Mouse (Mus musculus) heart, adult 11 months (tissue): ENCODE measurements around the gene Mx1.

ENCODE experiments used
- DNase-seq: peaks from one replicate; pipeline ENCODE4 v3.0.0; 2022

Gene Mx1

DNA sequence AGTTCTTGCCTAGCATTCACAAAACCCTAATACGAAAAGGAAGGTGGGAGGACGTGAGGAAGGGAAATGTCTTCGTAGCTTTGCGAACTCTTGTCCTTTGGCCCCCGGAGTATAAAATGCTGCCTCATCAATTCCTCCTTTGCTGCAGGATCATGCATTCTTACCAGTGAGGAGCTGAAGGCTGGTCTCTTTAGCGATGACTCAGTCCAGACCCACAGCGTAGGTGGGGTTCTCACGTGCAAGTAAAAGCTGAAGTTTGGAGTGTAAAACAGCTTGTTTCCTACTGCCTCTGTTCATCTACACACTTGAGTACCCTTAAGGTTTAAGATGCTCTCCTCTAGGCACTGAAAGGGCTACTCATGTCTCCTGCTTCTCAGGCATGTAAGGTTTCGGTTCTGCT, 20.7 kb downstream of the Mx1 start:
- no peak for DNase-seq

DNA sequence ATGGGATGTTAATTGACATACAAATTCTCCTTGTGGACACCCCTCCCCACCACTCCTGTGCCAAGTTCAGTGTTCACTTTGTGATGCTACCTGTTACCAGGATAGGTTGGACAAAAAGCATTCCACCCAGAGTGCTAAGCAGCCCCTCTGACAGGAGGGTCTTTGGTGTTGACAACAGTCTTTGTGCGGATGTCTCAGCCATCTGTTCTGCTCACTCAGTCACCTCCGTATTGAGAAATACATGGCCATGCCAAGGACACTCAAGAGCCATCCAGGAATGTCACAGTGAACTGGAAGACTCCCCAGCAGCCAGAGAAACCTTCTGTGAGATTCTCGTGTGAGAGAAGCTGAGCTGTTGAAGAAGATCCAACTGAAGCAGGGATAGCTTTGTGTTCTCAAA, 24.5 kb downstream of the Mx1 start:
- DNase-seq: no peak

DNA sequence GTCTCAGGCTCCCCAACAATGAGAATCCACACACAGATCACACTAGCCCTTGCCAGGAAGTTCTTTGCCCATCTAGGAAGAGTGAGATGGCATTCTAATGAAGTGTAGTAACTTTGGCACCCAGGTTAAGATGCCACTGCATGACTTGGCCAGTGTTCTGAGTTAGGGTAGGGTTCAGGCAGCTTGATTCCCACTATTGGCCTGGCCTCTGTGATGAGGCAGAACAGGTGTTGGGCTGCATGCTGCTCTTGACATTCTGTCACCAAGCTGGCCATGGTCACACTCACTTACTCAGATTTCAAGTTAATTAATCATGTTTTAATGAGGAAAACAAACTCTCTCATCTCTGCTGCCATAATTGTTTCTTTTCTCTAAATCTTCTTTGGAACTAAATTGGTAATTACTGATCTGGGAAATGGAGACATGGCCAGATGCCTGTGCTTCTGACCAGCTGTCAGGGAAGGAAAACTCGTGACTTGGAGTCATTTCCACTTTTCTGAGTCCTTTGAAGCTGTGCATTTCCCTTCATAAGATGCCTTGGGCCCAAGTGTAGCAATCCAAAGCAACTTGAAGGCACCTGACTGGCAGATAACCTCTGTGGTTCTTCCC, 25.2 kb downstream of the Mx1 start:
- no peak for DNase-seq

DNA sequence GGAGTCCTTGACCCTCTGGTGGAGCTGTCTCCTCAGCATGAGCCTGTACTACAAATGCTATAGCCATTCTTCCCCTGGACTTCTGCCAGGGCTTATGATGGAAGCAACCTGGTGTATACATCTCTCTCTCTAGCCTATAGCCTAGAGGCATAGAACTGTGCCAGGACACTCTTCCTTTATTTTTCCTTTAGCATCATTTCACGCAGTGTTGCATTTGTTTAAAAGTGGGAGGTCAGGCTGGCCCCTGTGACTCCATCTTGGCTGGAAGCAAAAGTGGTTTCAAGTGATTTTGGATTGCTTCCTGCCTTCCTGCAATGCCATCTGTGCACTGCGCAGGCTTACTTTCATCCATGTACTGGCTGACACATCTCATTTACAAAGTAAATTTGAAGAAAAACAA, 28.5 kb downstream of the Mx1 start:
- no peak for DNase-seq

DNA sequence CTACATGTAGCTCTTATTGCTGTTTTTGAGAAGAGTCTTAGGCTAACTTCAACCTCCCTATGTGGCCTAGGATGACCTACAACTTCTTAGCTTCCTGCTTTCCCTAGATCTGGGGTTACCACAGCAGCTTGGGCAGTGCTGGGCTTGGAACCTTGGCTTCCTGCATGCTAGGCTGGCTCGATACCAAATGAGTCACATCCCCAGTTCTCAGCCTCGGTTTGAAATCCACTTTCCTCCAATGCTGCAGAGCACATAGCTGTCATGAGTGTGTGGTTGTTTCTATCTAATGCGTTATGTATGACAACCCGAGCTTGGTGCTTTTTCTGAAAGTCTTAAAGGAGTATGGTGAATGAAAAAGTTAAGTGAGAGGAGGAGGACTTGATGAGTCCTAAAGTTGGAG, 31.4 kb downstream of the Mx1 start:
- peak; percentile 95 for DNase-seq

DNA sequence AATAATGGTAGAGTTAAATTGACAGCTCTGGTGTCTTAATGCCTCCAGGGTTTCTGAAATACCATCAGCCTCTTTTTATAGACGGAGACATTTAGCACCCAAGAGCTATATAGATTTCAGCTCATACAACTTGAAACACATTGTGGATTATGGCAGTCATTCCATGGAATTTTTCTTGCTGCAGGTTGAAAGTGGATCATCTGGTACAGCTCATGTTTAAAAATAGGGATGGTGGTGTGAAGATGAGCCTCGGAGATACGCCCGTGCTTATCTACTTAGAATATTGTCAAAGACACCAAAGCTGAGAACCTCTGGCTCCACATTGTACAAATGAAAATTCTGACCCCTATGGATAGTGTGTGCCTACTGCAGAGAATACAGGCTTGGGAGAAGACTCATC, 32.6 kb downstream of the Mx1 start:
- DNase-seq: no peak

DNA sequence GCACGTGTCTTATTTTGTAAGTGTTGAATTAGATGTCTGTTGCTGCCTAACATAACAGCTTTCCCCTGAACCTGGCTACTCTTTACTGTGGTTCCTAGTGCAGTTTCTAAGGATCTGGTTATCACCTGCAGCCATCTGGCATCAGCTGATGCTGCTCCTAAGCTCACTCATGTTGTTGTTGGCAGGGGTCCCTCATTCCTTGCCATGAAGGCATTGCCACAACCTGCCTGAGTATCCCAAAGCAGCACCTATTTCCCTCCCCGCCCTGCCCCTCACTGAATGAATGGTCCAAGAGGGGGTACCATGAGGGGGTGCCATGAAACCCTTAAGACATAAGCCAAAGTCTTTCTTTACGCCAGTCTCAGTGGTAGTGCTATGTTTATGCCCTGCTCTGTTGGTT, 34.7 kb downstream of the Mx1 start:
- DNase-seq: peak; percentile 78

DNA sequence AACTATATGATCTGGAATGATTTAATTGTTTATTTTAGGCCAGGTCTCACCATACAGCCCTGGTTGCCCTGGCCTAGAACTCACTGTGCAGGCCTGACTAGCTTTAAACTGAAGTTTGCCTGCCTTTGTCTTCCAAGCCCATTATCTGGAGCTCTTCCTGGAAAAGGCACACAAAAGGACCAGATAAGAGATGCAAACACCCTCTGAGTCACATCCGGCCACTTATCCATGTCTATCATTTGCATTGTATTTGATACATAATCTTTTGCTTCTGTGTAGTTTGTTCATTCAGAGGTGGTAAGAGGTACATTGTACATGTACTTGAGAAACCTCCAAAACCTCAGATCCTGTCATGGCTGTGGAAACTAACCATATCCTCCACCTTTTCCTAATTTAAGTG, 39.1 kb downstream of the Mx1 start:
- no peak for DNase-seq

DNA sequence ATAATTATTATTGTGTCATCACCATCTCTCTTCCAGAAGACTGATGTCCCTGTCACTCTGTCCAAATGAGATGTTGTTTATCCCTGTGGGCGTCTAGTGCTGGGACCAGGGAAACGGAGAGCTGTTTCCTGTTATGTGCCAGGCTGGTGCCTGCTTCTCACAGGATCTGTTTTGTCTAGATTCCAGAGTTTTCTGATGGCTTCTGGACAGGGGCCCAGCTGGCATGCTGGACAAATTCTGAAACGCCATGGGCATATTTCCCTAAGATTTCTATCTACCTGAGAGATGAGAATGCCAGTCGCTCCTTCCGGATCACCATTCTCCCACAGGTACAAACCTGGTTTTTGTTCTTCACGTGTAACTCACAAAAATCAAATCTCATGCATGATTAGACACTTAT, 41.0 kb downstream of the Mx1 start:
- DNase-seq: no peak

DNA sequence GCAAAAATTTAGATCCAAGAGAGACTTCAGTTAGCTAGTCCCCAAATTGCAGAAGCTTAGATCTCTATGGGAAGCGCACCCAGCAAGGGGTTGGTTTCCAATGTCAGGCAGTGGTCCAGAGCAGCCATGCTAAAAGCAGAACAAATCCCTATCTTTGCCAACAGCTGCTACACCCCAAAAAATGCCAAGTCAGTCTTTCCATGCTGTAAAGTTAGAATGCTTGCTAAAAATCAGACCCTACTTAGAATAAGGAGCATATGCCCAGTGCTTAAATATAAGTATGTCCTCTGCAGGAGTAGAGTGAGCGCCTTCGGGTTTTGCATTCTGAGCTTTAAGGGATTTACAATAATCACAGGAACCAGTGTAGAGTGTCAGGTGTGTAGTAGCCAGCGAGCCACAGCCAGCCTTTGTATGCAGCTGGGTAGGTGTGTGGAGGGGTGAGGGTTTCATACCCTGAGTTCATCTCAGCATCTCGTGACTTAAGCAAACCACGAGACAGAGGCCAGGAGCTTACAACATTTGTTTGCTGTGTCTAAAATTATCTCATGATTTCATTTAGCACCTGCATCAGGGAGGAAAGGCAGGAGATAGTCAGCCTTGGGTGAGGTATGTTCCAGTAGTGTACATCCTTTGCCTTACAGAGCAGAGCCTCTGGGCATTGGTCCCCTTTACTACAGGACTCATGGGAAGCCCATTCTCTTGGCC, 43.8 kb downstream of the Mx1 start:
- no peak for DNase-seq

DNA sequence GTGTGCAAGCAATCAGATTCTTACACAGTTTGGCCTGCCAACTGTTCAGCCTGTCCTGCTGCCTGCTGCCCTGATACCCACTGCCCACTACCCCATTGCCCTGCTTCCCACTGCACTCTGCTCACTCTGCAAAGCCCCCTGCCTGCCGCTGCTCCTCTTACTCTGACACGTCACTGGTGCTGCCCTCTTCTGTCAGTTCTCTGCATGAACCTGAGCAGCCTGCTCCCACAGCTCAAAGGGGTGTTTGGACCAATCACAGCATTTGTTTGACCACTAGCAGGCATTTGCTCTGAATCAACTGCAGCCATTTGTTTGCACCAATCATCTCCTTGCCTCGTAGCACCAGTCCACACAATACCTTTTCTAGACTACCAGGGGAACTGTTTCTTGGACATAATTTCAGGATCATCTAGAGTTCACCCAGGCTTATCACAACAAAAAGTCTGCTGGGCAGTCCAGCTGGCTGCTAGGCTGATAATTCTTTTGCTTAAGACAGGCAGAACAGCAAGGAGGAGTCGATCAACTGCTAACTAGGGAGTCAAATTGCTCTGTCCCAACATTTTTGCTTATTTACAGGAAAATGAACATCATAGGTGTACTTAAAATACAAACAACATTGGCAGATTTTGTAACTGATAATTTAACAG, 44.7 kb downstream of the Mx1 start:
- DNase-seq: peak; percentile 95

DNA sequence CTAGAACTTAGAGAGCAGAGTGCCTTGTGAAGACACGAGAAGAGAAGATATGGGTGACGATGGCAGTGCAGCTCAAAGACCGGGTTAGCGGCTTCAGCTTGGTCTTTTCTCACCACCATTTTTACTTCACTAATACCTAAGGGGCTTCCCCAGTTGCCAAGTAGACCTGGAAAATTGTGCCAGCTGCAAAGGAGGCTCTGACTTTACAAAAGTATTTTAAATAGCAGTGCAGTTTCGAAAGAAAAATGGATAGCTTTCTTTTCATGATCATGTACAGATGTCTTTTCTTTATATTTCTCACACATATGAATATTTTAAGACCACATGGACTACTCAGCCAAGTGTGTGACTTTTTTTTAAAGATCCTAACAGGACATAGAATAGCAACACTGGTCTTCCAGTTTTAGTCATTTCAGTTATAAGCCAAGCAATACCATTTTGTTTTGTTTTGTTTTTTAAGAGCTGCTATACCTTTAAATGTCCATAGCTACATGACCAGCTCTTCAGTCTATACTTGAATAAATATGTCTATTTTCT, 57.2 kb downstream of the Mx1 start:
- DNase-seq: peak; percentile 59

DNA sequence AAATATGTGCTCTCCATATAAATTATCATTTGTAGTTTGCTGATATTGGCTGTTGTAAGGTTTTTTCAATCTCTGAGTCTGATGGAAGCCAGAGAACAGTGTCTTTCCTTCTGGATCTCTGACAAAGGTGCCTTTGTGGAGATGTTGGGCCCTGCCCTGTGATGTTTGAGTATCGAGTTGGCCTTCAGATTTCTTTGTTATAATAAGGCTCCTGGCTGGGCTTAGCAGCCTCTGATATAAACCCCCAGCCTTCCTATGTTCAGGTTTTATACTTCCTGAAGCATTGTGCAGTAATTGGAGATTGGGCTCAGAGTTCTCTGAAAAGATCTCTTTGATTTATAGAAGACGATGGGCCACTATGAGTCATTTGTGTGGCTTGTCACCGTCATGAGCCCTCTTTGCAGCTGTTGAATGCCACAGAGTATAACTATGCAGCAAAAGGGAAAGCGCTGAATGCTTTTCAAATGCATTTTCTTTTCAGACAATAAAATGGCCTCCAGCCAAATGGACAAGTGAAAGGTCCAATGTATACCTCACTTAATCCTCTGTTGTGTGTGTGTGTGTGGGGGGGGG, 60.4 kb downstream of the Mx1 start:
- no peak for DNase-seq

DNA sequence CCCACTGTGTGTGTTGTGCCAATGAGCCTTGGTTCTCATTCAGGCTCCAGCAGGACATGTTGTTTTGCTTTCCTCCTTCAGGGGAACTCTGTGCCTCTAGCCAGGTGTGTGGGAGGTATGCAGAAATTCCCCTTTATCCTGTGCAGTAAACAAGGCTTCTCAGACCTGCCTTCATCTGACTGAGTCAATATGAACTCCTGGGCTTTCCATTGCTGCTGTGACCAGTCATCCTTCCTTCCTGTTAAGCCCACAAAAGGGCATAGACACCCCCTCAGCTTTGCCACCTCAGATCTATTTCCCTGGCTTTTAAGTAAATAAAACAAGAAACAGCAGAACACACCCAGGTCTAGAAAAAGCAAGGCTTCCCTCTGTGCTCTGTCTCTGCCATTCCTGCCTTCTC, 61.0 kb downstream of the Mx1 start:
- peak; percentile 80 for DNase-seq

DNA sequence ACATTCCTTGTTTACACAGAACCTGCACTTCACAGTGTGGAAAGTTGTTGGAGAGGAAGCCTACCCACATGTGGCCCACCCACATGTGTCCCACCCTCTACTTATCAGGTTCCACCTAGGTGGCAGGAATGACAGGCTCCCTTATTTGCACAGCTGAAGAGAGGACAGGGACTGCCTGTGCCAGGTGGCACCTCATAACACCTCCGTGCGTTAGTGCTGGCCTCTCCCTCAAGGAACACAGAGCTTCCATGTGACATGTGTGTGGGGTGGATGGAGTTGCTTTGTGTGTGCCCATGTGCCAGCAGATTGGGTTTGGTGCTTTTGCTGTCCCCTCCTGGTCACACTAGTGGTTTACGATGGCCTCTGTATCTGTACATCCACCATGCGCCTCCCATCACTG, 62.7 kb downstream of the Mx1 start:
- DNase-seq: no peak

DNA sequence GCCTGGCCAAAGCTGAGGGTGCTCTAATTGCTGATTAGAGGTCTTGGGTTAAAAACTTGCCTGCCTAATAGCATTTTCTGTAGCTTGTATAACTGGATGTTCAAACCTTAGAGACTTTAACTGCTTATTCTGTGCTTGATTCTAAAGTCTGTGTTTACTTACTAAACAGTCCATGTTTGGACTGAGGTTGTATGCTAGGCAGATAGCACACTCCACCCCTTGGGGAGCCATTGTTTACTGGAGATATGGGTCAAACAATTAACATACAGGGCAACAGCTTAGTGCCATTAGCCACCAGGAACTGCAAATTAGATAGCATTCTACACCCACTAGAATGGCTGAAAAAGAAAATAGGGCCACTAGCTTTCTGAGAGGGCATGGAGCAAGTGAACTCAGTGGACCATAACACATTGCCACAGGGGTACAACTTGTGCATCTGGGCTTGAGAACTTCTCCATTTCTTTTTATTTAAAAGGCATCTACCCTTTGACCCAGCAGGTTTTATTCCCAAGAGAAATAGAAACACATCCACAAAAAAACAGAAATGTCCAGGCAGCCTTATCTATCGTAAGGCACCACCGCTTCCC, 64.7 kb downstream of the Mx1 start:
- DNase-seq: peak; percentile 84
